Mouse (Mus musculus): Measurements from ENCODE around the gene Gse1.
A peak's percentile ranks its signal among the peaks of the same experiment; 100 is the strongest.

Gse1 gene

GRCm38 (mm10) chr8:120213229-120213628 is 15.0 kb upstream of the Gse1 start:
- DNase-seq: no peak

GRCm38 (mm10) chr8:120213939-120214338 is 14.3 kb upstream of the Gse1 start:
- no peak for DNase-seq

DNA sequence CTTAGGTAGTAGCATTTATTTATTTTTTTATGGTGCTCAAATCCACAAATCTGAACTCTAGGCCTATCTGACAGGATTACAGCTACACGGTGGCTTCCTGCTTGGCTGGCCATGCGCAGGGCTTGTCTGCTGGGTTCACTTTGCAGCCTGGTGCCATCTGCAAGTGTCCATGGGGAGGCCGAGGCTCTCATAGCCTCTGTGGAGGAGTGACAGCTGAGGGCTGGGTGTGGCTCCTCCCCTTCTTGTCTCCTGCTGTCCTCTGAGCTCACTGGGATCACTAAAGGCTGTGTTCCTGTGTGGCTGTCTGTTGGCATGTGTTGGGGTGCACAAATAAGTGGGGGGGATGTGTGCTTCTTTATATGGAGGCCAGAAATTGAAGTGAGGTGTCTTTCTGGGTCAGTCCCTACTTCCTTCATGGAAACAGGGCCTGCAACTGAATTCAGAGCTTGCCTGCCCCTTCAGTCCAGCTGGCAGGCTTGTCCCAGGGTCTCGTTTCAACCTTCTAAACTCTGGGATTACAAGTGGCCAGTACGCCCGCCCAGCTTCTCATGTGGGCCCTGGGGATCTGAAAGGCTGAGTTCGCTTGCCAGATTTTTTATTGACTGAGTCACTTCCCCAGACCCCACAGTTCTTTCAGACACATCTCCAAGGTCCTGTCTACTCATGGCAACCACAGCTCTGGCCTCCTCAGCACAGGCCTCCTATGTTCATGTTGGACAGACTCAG is 12.7 kb upstream of the Gse1 start:
- DNase-seq: no peak

DNA sequence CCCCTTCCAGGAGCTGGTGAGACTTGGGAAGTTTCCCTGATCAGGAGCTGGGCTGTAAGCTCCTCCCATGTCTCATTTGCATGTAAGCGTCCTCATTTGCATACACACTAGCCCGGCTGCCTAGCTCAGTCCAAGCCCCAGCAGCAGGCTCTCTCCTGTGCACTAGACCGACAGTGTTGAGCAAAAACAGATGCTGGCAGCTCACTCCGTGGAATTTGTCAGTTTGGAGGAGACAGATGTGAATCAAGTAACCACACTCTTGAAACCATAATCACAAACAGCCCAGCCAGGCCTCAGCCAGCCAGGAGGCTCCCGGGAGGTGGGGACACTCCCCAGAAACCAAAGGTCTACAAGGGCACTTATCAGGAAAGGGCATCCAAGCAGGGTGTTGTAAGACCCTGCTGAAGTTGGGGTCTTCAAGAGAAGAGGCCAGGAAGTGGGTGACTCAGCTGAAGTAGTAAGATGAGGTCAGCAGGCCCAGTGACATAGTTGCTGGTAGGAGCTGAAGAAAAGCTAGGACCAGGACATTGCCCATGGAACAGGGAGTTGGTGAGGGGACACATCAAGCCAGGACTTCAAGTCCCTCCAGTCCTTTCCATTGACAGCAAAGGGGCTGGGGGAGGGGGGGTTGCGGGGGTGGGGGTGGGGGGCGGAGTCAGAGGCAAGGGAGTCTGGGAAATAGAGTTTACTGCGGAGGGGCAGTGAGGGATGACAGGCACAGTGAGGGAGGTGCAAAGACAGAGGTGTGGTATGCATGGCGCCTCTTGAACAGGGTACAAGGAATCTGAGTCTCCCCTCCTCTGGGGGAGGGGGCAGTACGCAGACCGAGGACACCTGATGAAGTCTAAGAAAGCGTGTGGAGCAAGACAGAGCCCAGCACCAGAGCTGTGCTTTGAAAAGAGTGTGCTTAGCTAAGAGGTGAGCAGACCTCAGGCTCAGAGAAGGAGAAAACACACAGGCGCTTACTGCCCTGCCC is 11.1 kb upstream of the Gse1 start:
- DNase-seq: peak; percentile 70

DNA sequence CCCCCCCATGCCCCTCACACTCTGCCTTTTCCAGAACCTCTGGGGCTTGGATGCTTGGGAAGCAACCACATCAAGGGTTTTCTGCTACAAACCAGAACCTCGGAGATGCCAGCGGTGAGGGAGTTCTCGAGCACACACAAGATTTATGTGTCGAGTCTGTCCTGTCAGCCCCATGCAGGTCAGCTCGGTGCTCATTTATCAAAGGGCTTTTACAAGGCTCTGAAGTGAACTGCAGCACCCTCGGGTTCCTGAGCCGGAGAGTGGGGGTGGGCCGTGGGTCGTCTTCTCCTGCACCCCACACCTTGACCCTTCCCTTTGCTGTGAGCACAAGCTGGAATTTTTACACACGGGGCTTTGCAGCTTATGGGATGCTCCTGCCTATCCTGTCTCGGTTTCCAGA is 5.7 kb upstream of the Gse1 start:
- no peak for DNase-seq

DNA sequence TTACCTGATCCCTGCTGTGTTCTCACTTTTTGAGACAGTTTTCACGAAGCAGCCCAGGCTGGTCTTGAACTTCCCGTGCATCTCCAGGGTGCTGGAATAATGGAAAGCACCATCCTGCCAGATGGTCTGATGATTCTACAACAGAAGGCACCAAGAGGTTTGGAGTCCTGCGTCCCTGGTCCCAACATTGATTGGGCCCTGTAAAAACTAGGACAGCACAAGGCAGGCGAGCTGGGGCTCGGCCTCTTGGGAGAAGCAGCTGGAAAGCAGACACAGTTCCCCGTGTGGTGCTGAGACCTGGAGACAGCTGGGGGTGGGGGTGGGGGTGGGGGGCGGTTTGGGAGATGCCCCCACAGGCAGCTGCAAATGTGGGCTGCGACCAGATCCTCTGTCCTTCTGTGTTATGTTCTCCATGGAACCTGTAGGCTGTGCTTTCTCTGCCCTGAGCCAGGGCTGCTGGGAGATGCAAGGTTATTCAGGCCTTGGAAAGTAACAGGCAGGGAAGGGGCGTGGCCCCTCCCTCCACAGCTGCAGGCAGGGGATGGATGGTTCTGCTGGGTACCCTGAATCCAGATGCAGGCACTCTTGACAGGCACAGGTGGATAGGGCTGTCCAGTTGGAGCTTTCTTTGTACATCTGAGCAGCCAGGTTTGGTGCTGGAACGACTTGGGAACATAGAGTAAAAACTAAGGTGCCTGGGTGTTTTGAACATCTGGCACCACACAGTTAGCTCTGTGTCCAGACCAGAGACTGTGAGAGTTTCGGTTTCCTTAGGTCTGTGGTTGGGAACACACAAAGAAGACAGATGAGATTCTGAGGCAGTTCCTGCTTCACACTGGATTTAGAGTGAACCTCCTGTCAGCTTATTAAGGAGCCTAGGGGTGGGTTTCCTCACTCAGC is 3.5 kb upstream of the Gse1 start:
- DNase-seq: no peak

- no peak for DNase-seq
Measured at GRCm38 (mm10) chr8:120225421-120226151, 2.7 kb upstream of the Gse1 start.

- DNase-seq: peak; percentile 48
Measured at GRCm38 (mm10) chr8:120226700-120227577, 1.3 kb upstream of the Gse1 start.

DNA sequence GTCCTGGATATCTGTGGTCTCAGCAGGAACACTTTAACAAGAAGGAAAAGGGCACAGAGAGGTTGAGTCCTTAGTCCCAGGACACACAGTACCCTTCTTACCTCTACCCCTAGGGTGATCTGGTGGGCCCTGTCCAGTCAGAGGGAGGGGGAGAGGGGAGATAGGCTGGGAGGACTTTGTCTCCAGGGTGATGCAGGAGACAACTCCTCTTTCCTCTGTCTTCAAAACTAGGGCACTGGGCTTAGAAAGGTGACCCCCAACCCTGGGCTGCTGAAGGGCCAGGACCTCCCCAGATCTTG is 729 bp upstream of the Gse1 start:
- no peak for DNase-seq

- no peak for DNase-seq
Measured at GRCm38 (mm10) chr8:120228781-120229573, 721 bp downstream of the Gse1 start.

DNA sequence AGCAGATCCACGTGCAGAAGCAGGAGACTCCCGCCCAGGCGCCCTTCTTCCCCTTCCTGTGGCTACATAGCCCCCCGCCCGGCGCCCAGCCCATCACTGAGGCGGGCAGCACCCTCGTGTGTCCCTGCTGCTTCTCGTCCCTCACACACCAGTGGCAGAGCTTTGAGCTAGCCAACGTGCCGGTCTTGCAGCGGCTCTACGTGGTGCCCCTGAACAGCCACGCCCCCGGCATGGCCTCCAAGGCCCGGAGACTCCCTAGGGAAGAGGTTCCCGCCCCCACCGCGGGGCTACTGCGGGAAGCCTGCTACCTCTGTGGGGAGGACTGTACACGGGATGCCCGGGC is 1.3 kb downstream of the Gse1 start:
- no peak for DNase-seq

DNA sequence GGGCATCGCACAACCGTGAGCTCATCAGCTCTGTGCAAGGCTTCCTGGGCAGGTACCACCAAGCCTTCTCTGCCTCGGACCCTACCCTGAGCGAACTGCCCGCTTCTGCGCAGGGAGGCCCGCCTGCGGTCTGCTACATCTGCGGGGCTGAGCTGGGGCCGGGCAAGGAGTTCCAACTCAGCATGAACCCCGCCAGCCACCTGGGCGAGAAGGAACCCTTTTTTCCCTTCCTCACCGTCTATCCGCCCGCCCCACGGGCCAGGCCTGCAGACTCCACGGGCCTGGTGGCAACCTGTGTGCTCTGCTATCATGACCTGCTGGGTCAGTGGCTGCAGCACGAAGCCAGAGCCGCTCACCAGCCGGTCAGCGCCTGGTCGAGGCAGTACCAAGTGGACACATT is 1.8 kb downstream of the Gse1 start:
- DNase-seq: no peak

GRCm38 (mm10) chr8:120230715-120231614 is 2.7 kb downstream of the Gse1 start:
- no peak for DNase-seq

- no peak for DNase-seq
Measured at GRCm38 (mm10) chr8:120231870-120232269, 3.6 kb downstream of the Gse1 start.

DNA sequence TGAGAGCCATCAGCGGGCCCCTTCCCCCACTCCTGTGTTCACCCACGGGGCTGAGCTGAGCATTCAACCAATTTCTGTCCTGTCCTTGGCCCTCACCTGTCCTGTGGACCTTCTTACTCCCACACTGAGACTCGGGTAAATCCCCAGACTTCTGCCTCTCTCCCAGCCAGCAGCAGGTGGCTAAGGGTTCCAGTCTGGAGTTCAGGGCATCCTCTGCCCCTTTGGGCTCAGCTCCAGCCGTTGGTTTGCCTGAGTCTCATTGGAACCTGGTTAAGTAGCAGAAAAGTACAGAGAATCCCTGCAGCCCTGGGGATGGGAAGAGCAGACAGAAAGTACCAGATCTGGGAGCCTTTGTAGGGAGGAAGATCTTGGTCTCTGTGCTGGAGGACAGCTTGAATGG is 4.1 kb downstream of the Gse1 start:
- no peak for DNase-seq

- peak; percentile 60 for DNase-seq
Measured at GRCm38 (mm10) chr8:120232913-120233312, 4.7 kb downstream of the Gse1 start.

GRCm38 (mm10) chr8:120234457-120234856 is 6.2 kb downstream of the Gse1 start:
- no peak for DNase-seq

DNA sequence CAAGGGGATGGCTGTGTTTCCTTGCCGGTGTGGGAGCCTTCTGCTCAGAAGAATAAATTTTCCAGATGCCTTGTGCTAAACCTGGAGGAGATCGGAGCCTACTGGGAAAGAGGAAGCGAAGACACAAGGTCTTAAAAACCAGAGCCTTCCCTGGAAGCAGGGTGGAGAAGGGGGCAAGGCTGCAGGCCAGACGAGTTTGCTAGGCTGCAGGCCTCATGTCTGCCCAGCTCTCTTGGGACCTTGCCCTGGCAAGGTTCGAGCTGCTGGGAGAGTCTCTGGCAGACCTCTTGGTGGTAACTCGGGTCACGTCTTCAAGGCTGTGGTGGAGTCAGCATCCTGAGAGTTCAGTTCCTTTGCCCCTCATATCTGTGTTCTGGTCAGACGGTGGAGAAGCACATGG is 6.6 kb downstream of the Gse1 start:
- DNase-seq: no peak

GRCm38 (mm10) chr8:120243222-120243621 is 15.0 kb downstream of the Gse1 start:
- DNase-seq: peak; percentile 70
